Mouse (Mus musculus) neural tube, embryonic 13.5 days (tissue): Measurements from ENCODE around the gene Sptan1. TPM values are rescaled to one million over a fixed set of nuclear protein-coding genes. Genes with fewer than 3 reads are reported as not detected.

ENCODE experiments used
- ATAC-seq: fragments of 200-750 bp; cut with Nextera tagmentation; 2 replicates; pipeline ENCODE4 v1.8.0; 2017; ENCODE audit warnings: low read depth, mild to moderate bottlenecking, moderate TSS enrichment, moderate library complexity
- H3K27ac ChIP-seq: fragments of 300-500 bp; sonication (generic); replicated peaks from 2 replicates; pipeline ENCODE4 v1.5.1; 2015; ENCODE audit warnings: moderate library complexity, mild to moderate bottlenecking, inconsistent platforms
- H3K27me3 ChIP-seq: fragments of 300-500 bp; sonication (generic); 2 replicates; pipeline ENCODE4 v1.6.1; 2015; ENCODE audit warnings: mild to moderate bottlenecking, inconsistent platforms
- H3K36me3 ChIP-seq: fragments of 300-500 bp; sonication (generic); 2 replicates; pipeline ENCODE4 v1.6.1; 2015; ENCODE audit warnings: mild to moderate bottlenecking, inconsistent platforms
- H3K4me1 ChIP-seq: fragments of 300-500 bp; sonication (generic); replicated peaks from 2 replicates; pipeline ENCODE4 v1.6.1; 2015; ENCODE audit warnings: inconsistent platforms
- H3K4me2 ChIP-seq: fragments of 300-500 bp; sonication (generic); 2 replicates; pipeline ENCODE4 v1.6.1; 2015; ENCODE audit warnings: inconsistent platforms, mild to moderate bottlenecking, moderate library complexity
- H3K4me3 ChIP-seq: fragments of 300-500 bp; sonication (generic); 2 replicates; pipeline ENCODE4 v1.5.1; 2015; ENCODE audit warnings: mild to moderate bottlenecking, inconsistent platforms
- H3K9ac ChIP-seq: fragments of 300-500 bp; sonication (generic); 2 replicates; pipeline ENCODE4 v1.6.1; 2015; ENCODE audit warnings: moderate library complexity, mild to moderate bottlenecking, inconsistent platforms
- H3K9me3 ChIP-seq: fragments of 300-500 bp; sonication (generic); 2 replicates; pipeline ENCODE4 v1.6.1; 2016; ENCODE audit warnings: inconsistent platforms
- WGBS: fragments of 180-500 bp; shearing (Covaris S2); methylation state at CpG from one replicate; pipeline ENCODE4 v1.1.7; 2015; 5-methylcytosine and 5-hydroxymethylcytosine counted together
- microRNA-seq: library from miRNA; unstranded; fragments of <30 nt; microRNA quantifications from one replicate; pipeline ENCODE4, GENCODE M21; 2016
- polyA plus RNA-seq: library from polyadenylated mRNA; unstranded; fragments of >200 nt; fragmentation: Nextera tagmentation; extraction: Ambion mirVana; gene quantifications from 2 replicates; pipeline ENCODE4 v1.2.1, GENCODE M21; 2015

The Sptan1 gene
- polyA plus RNA-seq, 1 experiment from 2014 or later = 209 TPM

DNA sequence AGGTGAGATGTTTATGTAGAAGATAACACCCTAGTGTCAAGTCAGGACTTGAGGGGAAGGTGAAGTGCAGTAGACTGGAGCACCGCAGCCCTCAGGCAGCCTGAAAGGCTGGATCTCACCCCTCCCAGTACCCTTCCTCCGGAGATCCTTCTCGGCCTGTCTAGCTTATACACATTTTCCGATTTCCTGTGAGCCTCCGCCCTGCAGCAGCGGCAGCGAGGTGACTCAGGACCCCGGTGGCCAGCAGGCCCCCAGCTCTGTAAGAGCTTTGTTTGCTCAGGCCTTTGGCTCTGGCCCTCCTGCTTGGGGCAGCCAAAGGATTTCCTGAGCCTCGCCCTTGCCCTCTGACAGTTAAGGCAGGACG lies 113.0 kb downstream of the Sptan1 start:
- 23% methylated on average over 10 of the region's 10 CpGs for WGBS
- peaks cover 8% of the 10 kb centered on the region for H3K36me3 ChIP-seq
- peak overlapping the region; percentile 45; the same call in 1 of the 2 replicates for H3K4me3 ChIP-seq
- H3K27me3 ChIP-seq = no peaks in the 10 kb centered on the region
- no peaks in the 10 kb centered on the region for H3K9me3 ChIP-seq
- no peak for ATAC-seq
- H3K4me1 ChIP-seq = peaks cover 17% of the 10 kb centered on the region
- H3K9ac ChIP-seq = peak overlapping the region; percentile 54; the same call in 1 of the 2 replicates
- H3K27ac ChIP-seq = no peak overlapping the region
- H3K4me2 ChIP-seq = peak overlapping the region; percentile 83

DNA sequence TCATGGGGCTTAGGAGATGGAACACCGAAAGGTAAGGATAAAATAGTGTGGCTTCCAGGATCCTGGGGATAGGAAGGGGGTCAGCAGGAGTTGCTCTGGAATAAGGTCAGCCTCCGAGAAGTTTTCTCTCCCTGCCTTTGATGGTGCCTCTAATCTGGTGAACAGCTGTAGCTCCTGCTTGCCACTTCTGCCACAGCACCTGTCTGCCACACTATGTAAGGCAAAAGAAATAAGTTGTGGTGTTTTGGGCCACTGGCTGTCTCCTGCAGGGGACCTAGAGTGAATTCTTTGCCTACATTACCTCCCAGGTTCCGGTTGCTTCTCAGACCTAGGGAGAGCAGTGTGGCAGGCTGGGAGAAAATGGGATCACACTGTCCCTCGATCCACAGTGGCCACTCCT lies 113.4 kb downstream of the Sptan1 start:
- H3K36me3 ChIP-seq = peaks cover 4% of the 10 kb centered on the region
- H3K4me1 ChIP-seq = peaks cover 17% of the 10 kb centered on the region
- no peak overlapping the region for H3K4me3 ChIP-seq
- no peak overlapping the region for H3K4me2 ChIP-seq
- WGBS = 86% methylated on average over 4 of the region's 4 CpGs
- H3K9me3 ChIP-seq = no peaks in the 10 kb centered on the region
- H3K27ac ChIP-seq = no peak overlapping the region
- ATAC-seq = no peak
- no peaks in the 10 kb centered on the region for H3K27me3 ChIP-seq
- 0 out of 2 replicates have a peak overlapping the region, but pooled peaks have one; percentile 54 for H3K9ac ChIP-seq

DNA sequence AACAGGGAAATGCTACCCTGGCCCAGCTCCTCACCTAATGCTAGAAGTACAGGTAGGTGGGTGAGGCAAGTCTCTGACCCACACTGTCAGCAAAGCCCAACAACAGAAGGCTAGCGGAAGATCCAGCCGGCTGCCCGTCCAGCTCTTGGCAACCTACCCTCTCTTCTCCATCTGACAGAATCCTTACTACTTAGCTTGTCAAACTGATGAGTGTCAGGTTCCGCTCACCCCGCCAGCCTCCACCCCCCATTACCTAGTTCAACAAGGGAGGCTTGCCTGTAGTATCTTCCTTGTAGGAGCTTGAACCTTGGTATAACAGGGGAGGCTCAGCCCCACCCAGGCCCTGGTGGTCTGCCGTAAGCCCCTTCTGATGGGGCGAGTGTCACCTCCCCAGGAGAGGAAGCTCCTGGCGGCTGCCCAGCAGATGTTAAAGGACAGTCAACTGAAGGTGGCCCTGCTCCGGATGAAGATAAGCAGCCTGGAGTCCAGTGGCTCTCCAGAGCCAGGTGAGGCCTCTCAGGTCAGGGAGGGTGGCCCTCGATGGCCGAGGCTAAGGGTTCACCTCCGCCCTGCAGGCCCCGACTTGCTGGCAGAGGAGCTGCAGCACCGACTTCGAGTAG lies 114.9 kb downstream of the Sptan1 start:
- Histone ChIP-seq H3K9me3 (no peaks in the 10 kb centered on the region), H3K27me3 (no peaks in the 10 kb centered on the region), H3K9ac (no peak overlapping the region), H3K4me2 (no peak overlapping the region), H3K4me1 (peaks cover 24% of the 10 kb centered on the region), H3K27ac (no peak overlapping the region), H3K4me3 (no peak overlapping the region), H3K36me3 (no peaks in the 10 kb centered on the region)
- ATAC-seq = no peak
- 89% methylated on average over 15 of the region's 15 CpGs for WGBS

Small RNA genes within 50 kb of the gene (microRNA-seq; reads per million reads assigned to microRNA genes)
- gene Mir6997 = 0.74 reads per million

Other genes starting within 250 kb of the Sptan1 start
- 0.18 TPM in 1 of 2 replicates, not detected in the other for gene Gm13420, start 213.9 kb upstream of the Sptan1 start, polyA plus RNA-seq
- gene Gm13547, start 206.2 kb upstream of the Sptan1 start, polyA plus RNA-seq = 0.33 TPM in 1 of 2 replicates, not detected in the other
- gene Coq4, start 178.1 kb upstream of the Sptan1 start, polyA plus RNA-seq = 30.0 and 34.3 TPM in 2 replicates
- 32.0 and 37.7 TPM in 2 replicates for gene Trub2, start 177.1 kb upstream of the Sptan1 start, polyA plus RNA-seq
- gene Slc27a4, start 162.9 kb upstream of the Sptan1 start, polyA plus RNA-seq = 34.6 and 35.5 TPM in 2 replicates
- 19.0 and 22.8 TPM in 2 replicates for gene Urm1, start 145.5 kb upstream of the Sptan1 start, polyA plus RNA-seq
- 24.8 and 25.5 TPM in 2 replicates for gene Cercam, start 96.4 kb upstream of the Sptan1 start, polyA plus RNA-seq
- gene Odf2, start 76.3 kb upstream of the Sptan1 start, polyA plus RNA-seq = 65.6 and 68.1 TPM in 2 replicates
- gene Gle1, start 30.1 kb upstream of the Sptan1 start, polyA plus RNA-seq = 72.3 and 74.1 TPM in 2 replicates
- gene Wdr34, start 83.3 kb downstream of the Sptan1 start, polyA plus RNA-seq = 49.6 and 53.5 TPM in 2 replicates
- gene Set, start 91.8 kb downstream of the Sptan1 start, polyA plus RNA-seq = 338 and 380 TPM in 2 replicates
- 1.8 and 2.7 TPM in 2 replicates for gene Pkn3, start 112.1 kb downstream of the Sptan1 start, polyA plus RNA-seq
- gene Zdhhc12, start 128.1 kb downstream of the Sptan1 start, polyA plus RNA-seq = 26.5 and 32.5 TPM in 2 replicates
- gene Zer1, start 159.0 kb downstream of the Sptan1 start, polyA plus RNA-seq = 11.8 and 12.8 TPM in 2 replicates
- gene Tbc1d13, start 168.2 kb downstream of the Sptan1 start, polyA plus RNA-seq = 9.4 and 11.7 TPM in 2 replicates
- gene Endog, start 205.9 kb downstream of the Sptan1 start, polyA plus RNA-seq = 15.6 and 17.3 TPM in 2 replicates
- gene Spout1, start 212.9 kb downstream of the Sptan1 start, polyA plus RNA-seq = 59.0 and 61.0 TPM in 2 replicates
- gene Kyat1, start 240.3 kb downstream of the Sptan1 start, polyA plus RNA-seq = 13.1 and 13.3 TPM in 2 replicates